Mouse (Mus musculus): ENCODE data around the gene Cyth3.

Gene Cyth3

DNA sequence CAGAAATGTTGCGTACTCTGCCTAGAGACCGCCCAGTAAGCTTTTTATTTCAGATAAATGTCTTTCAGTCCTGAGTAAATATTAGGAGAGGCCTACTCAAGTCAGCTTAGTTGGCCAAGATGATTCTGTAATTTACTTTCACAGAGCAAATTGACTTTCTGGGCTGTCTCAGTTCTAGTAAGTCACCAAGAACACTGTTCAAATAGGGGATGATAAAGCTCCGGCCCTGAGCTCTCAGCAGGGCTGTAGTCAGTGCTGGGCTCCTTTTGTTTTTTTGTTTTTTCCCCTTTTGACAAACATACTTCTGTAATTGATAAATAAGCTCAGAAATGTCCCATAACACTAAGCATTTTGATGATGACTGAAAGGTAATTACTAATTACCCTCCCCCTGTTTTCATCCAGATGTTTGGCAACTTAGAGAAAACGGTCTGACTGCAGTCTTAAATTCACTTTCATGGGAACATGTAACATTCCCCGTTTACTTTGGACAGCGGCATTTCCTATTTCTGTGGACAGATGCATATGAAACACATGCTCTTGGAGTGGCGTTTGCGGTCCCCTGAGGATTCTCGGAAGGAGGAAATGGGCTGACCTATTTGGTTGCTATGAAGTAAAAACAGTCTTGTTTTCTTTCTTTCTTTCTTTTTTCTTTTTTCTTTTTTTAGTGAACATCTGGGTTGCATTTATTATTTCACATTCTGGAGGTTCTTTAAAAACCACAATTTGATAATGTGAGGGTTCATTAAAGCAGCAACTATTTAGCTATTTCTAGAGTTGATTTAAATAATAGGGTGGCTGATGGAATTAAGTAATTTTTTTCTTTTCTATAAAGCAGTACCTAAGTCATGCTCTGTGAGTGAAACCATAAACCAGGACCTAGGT, 10.7 kb downstream of the Cyth3 start:
- intact Hi-C loops (cut with DNase I): no loop called here

DNA sequence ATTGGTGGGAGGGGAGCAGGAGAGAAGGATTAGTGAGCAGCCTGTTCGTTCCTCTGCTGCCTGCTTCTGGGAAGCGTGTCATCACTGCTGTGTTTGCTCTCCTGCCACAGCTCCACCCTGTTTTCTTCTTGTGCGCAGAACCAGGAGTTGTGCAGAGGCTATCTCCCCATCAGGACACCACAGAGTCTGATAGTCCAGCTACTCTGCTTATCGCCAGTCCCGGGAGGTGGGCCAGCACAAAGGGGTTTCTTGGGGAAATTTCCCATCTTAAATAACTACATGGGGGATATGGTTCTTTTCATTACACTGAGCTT, 11.3 kb downstream of the Cyth3 start:
- intact Hi-C loops (cut with DNase I): no loop called here

DNA sequence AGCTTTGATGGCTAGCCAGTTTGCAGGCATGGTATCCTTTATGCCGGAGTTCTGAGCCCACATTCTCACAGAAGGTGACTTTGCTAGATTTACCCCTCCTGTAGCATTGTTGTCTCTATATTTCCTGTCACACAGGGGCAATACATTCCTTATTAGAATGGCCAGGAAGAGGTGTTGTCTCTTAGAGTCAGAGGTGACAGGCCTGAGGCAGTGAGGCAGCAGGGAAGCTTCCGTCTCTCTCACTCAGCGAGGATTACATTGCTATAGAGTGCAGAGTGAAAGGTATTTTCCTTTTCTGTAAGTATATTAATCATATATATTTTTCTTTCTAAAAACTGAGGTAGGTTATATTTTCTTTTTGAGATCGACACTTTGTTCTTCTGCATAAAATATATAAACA, 11.6 kb downstream of the Cyth3 start:
- intact Hi-C loops (cut with DNase I): no loop called here

DNA sequence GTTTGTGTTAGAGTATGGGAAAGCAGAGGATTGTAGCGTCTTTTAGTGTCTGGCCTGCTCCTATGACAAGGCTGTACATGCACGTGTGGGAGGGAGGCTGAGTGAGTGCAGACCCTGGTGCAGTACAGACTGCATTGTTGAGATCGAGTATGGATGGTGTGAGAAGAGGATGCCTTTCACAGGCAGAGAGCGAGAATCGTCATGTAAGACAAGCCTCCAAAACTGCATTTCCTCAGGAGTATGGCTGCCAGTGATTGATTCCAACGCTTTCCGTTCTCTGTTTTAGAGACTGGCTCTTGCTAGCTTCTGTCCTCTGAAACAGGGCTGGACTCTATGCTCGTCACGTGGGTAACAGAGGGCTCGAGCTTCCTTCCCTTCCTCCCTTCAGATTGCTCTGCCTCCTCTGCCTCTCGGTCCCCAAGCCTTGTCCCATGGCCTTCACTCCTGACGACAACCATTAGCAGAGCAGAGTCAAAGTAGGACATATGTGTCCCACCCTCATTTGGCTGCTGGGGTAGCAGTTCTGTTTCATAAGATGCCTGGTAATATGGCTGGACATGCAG, 12.4 kb downstream of the Cyth3 start:
- intact Hi-C loops (cut with DNase I): no loop called here

DNA sequence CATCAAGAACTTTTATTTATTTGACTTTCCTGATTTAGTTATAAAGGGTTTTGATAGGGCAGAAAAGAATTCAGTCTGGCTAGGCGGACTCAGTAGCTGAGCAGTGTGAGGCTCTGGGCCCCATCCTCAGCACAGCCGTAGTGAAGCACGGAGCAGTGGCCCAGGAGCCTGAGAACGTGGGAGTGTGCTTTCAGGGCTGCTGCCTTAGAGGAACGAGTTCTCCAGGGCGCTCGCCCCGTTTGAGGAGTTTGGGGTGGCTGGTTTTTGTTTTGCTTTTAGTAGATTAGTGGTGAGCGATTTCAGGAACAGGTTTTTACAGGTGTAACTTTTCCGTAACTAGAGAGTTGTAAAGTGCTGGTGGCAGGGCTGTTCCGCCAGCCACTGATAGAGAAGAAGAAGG, 13.1 kb downstream of the Cyth3 start:
- intact Hi-C loops (cut with DNase I): no loop called here

DNA sequence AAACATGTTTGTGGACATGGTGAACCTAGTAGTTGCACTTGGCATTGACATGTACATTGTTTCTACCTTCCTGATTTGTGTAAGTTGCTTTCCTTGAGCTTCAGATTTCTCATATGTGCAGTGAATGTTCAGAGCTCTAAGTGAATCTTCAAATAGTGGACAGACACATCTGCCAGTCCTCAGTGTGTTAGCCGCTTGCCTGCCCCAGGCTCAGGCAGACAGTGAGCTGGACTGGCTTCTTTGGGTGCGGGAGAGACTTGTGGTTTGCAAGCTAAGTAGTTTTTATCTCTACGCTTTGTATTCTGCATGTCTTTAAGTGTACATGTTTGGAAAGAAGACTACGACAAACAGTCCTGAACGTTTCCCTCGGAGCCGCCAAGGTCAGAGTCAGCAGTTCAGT, 13.9 kb downstream of the Cyth3 start:
- intact Hi-C loops (cut with DNase I): no loop called here

DNA sequence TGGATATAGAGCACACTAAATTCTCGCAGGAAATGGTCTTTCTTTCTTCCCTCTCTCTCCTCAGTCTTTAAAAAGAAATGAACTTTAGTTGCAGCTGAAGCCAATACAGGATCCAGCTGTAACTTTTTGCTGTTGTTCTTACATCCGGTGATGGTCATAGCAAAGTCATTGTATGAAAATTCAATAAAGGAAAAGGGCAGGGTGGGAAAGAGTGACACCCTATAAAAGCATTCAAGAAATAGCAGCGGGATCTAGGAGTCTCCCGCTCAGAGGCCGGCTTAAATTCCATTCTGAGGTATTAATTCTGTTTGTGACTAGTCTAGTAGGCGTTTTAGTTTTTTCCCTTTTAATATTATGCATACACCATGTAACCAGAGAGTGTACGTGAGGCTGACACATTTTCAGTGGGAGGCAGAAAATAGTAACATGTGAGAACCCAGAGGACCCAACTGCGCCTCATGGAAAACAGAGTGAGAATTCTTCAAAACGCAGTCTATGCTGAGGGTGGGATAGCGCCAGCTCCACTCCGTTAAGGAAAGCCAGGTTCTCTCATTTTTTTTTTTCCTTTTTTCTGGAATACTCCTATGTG, 15.7 kb downstream of the Cyth3 start:
- intact Hi-C loops (cut with DNase I): no loop called here

DNA sequence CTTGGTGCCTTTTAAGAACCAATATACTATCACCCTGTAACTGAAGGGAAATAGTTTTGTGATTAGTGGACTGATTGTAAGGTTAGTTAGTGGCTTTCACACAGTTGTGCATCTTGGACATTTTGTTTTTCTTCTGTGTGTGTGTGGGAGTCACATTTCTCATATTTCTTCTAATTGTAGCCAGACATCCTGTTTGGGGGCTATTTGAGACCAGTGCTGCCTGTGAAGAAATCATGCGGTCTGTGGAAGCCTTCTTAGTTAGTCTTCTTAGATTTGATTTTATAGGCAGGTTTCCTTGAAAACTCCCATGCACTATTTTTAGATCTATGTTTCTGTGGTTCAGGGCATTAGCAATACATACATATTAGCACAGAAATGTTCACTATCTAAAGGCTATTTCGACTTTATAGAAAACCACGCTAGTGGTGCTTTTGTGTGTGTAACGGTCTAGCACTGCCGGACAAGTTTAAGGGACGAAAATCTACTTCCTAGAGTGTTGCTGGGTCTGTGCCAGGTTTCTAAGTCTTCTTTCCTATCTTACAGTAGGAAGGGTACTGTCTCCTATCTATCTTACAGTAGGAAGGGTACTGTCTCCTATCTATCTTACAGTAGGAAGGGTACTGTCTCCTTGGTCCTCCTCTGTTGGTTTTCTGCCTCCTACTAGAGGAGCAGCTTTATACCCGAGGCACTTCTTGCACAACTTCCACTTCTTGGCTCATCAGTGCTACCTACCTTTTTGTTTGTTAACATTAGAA, 16.4 kb downstream of the Cyth3 start:
- intact Hi-C loops (cut with DNase I): no loop called here

DNA sequence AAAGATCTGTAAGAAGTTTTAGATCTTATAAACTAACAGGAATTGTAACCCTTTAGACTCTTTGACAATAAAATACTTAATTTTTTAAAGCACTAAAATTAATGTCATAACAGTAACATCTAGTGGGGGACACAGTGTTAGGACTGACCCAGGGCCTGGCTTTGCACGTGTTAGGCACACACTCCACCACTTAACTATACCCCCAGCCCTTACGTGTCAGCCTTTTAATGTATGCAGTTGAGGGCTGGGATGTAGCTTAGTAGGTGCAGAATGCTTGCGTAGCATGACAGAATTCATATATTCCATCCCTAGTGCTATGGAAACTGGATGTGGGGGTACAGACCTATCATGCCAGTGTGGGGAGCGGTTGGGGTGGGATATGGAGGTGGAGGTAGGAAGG, 17.1 kb downstream of the Cyth3 start:
- intact Hi-C loops (cut with DNase I): no loop called here

DNA sequence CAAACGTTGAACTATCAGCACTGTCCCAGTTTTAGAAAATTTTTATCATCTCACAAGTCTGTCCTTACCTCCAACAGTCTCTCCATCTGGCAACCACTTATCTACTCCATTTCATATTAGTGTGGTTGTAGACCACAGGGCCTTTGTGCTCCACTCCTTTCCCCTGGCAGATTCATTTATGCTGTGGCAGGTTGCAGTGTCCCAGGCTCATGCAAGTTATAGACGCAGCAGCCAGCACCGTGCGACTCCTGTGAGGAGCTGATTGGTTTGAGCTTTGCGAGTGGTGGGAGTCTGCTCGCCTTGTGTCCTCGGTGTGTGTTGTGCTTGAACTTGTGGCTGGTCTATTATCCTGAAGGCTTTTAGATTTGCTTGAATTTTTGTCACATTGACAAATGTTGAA, 17.6 kb downstream of the Cyth3 start:
- intact Hi-C loops (cut with DNase I): no loop called here

DNA sequence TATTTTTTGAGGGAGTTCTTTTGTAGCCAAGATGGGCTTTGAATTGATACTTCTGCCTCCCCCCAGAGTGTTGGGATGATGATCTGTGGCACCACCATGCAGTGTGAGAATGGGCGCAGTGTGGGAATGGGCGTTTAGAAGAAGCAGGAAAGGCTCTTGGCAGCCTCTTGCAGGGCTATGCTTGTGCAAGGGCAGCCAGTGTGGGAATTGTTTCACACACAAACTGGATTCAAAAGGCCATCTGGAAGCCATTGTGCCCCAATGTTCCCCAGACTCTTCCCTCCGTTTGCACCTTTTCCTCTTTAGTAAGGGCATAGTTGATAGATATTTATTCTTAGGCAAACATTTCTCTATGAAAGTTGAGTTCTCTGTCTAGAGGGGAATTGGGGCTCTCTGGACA, 19.3 kb downstream of the Cyth3 start:
- intact Hi-C loops (cut with DNase I): no loop called here

DNA sequence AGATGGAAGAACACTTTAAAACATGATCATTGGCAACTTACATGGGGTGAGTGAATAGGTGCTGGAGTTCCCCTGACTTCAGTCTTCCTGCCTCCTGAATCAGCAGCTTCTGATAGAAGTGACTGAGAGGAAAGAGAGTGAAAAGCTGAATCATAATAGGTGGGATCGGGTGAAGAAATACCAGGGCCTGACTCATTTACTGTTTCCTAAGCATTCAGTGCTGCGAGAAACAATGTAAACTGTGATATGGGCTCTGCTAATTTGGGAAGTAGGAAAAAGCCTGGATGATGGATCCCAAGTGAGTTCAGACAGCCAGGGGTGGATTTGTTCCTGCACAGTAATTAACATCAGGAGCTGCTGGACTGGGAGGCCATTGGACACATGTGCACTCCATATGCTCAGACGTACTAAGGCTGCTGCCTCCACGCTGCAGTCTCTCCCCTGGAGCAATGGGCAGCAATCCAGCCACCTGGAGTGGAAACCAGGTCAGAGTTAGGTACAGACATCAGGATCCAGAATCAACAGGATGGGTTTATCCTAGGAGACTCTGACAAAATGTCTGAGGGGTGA, 20.1 kb downstream of the Cyth3 start:
- intact Hi-C loops (cut with DNase I): no loop called here

DNA sequence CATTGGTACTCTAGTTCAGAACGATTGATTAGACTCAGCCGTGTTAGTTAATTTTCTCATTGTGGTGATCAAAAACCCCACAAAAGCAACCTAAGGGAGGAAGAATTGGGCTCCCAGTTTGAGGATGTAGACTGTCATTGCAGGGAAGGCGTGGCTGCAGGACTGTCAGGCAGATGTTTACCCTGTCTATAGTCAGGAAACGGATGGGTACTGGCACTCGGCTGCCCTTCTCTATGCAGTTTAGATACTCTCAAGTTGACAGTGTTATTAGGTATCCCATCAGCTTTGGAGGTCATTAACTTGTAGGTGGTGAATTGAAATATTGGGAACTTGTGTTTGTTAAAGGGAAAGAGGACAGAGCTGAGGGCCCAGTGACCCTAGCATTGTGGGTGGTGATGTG, 23.7 kb downstream of the Cyth3 start:
- intact Hi-C loops (cut with DNase I): no loop called here

DNA sequence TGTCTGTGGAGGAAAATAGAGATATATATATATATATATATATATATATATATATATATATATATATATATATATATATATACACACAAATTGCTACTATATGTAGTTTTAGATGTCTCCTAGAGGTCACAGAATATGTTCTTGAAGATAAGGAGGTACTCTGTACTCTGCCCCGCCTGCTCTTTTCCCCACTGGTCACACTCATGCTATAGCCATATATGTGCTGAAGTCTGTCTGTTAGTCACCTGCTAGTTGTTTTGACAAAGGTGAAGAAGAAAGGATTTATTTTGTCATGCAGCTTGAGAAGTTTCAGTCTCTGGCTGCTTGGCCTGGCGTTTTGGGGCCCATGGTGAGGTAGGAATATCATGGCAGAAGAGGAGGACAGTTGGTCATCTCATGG, 25.2 kb downstream of the Cyth3 start:
- intact Hi-C loops (cut with DNase I): no loop called here

DNA sequence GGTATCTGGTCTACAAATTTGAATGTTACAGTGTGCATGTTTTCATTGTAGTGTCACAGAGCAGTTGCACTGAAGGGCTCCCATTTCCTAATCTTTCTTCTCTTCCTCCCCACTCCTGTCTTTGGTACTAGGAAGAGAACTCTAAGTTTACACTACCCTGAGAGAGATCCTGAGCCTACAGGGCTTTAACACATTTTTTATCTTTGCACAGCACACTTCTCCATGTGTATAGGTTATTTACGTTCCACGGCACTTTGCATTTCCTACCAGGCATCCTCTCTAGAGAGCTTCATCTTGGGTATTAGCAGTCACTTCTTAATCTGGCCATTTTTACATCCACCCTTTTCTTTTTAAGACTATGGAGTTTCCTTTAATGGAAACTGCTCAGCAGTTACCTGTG, 25.8 kb downstream of the Cyth3 start:
- intact Hi-C loops (cut with DNase I): no loop called here

DNA sequence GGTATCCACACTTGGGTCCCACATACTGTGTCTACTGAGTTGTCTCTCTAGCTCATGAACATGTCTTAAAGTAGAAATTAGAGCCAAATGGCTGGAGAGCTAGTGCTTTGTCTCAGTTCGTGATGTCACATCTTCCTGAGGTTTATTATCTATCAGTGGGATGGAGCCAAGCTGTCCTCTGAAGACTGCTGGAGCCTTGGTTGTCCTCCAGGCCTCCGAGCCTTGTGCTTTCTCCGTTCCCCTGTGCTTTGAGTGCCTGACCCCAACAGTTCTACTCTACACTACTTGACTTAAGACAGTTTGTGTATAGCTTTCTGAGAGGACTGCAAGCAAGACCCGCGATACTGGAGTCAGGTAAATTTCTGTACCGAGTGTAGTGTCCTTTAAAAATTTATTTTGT, 26.9 kb downstream of the Cyth3 start:
- intact Hi-C loops (cut with DNase I): no loop called here

DNA sequence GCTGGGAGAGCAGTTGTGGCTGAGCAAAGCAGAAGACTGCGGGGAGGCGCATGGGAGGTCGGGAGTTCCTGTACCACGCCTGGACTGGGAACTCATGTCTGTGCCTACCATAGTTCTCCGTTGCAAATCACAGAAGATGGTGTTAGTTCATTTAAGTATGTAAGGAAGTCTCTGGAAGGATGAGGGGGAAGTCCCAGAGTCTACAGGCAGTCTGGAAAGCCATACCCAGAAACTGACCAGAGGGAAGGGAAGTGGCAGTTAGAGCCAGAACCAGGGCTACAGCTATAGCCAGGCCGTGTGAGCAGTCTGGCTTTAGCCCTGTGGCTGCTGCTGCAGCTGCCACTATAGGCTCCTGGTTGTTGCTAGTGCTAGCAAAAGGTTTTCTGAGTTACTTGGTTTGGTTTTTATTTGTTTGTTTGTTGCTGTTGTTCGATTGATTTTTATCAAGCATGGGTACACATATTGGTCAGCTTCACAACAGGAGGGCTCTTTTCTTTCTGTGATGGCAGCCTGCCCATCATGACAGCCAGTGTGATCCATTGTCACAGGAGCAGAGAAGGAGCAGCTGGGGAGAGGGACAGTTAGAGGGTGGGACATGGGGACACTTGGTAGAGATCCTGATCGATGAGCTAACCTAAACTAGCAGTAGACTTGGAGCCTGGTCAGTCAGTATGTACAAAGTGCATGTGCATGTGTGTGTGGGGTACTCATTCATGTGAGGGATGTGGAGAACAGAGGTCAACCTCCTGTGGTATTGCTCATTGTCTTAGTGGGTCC, 29.8 kb downstream of the Cyth3 start:
- intact Hi-C loops (cut with DNase I): no loop called here

DNA sequence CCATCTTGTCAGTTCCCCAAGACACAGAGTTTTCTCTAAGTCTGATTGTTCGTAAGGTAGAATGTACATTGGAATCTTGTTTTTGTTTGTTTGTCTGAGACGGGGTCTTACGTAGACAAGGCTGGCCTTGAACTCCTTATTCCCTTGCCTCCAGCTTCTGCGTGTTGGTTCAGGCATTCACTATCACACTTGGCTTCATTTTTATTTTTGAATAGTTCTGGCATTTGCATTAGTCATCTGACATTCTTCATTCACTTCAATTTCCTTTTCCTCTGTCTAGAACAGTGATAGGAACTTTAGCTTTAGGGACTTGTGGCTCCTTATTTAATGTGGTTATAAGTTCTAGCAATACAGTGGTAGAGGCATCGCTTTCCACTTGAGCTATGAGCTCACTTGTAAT, 31.2 kb downstream of the Cyth3 start:
- intact Hi-C loops (cut with DNase I): no loop called here

DNA sequence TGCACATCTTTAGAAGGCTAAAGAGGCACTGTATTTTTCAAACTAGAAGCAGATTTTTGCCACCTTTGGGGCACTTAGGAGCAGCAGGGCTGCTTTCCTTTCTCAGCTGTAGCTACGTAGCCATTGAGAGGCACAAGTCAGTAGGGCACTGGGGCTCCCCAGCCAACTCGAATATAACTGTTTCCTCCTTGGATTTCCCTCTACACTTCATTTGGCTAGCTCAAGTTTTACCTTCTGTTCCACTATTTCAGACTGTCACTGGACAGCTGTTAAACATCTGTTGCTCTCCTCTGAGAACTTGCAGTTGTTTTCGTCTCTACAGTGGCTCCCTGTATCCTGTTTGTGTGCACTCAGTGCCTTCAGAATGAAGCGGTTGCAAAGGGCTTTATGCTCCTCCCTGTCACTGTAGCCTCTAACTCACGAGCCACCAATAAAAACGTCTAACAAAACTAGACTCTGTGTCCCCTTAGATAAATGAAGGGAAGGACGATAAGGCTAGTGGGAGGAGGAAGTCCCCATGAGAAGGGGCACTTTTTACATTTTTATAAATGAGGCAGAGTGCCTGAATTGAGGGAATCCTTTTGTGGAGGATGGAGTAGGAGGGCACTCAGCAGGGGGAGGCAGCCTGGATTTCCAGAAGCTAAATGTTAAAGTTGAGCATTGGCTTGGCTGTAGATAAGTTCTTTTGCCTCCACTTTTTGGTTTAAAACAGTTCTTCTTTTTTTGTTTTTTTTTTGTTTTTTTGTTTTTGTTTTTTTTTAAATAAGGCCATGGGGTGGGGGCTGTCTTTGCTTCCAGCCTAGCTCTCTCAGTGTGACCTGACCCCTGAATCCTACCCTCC, 32.6 kb downstream of the Cyth3 start:
- intact Hi-C loops (cut with DNase I): no loop called here

DNA sequence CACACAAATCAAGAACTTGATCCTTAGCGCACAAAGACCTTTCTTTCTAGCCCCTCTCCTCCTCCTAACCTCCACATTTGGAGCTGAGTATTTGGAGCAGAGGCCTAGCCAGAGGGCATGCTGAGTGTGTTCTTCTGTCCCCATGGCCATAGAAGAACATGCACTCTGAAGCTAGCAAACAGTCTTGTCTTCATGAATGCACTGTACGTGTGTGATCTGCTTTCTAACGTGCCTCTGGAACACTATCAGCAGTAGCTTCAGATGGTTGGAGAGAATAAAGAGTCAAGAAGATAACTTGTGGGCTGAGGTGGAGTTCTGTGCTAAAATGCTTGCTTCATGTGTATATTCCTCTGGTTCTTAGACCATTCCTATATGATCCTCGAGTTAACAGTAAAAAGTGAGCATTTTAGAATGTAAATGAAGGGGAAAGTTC, 33.3 kb downstream of the Cyth3 start:
- intact Hi-C loops (cut with DNase I): no loop called here
